Mouse (Mus musculus) CH12.LX (cell line): ENCODE data around the gene Slco2b1.

ENCODE experiments used
- MYC ChIP-seq: IDR thresholded peaks from 2 replicates; pipeline ENCODE4 v1.6.1; 2011; ENCODE audit warnings: low read depth, mild to moderate bottlenecking, improper control_type of control experiment, low read length
- RAD21 ChIP-seq: IDR thresholded peaks from 2 replicates; pipeline ENCODE4 v1.6.1; 2011; ENCODE audit warnings: low read depth, mild to moderate bottlenecking, low read length, improper control_type of control experiment, moderate library complexity

GRCm38 (mm10) chr7:99699709-99700151 is 11.4 kb downstream of the Slco2b1 start:
- TF ChIP-seq RAD21 (no peak), MYC (no peak)
